Mouse (Mus musculus) limb, embryonic 11.5 days (tissue): Measurements from ENCODE around the gene Sh2d5. TPM values are rescaled to one million over a fixed set of nuclear protein-coding genes. Genes with fewer than 3 reads are reported as not detected.

ENCODE experiments used
- ATAC-seq: fragments of 200-750 bp; cut with Nextera tagmentation; 2 replicates; pipeline ENCODE4 v1.8.0; 2017; ENCODE audit warnings: low read depth; ENCODE audit not compliant: insufficient number of reproducible peaks, low FRiP score, low TSS enrichment
- DNase-seq: peaks from one replicate; pipeline ENCODE4 v3.0.0-alpha.2; 2015; ENCODE audit warnings: low spot score
- H3K27ac ChIP-seq: fragments of 300-500 bp; sonication (generic); replicated peaks from 2 replicates; pipeline ENCODE4 v1.5.1; 2014; ENCODE audit warnings: low read depth, mild to moderate bottlenecking, low read length
- H3K27me3 ChIP-seq: fragments of 300-500 bp; sonication (generic); 2 replicates; pipeline ENCODE4 v1.6.1; 2014; ENCODE audit warnings: mild to moderate bottlenecking, low read length, mixed read lengths; ENCODE audit not compliant: control insufficient read depth, insufficient read depth
- H3K36me3 ChIP-seq: fragments of 300-500 bp; sonication (generic); 2 replicates; pipeline ENCODE4 v1.6.1; 2014; ENCODE audit warnings: mild to moderate bottlenecking, low read length, moderate library complexity, mixed read lengths; ENCODE audit not compliant: control insufficient read depth, insufficient read depth
- H3K4me1 ChIP-seq: fragments of 300-500 bp; sonication (generic); 2 replicates; pipeline ENCODE4 v1.6.1; 2014; ENCODE audit warnings: low read length, mixed read lengths; ENCODE audit not compliant: control insufficient read depth, insufficient read depth
- H3K4me2 ChIP-seq: fragments of 300-500 bp; sonication (generic); 2 replicates; pipeline ENCODE4 v1.6.1; 2014; ENCODE audit warnings: low read depth, mild to moderate bottlenecking, moderate library complexity; ENCODE audit not compliant: severe bottlenecking
- H3K4me3 ChIP-seq: fragments of 300-500 bp; sonication (generic); 2 replicates; pipeline ENCODE4 v1.5.1; 2014; ENCODE audit warnings: low read depth, low read length
- H3K9ac ChIP-seq: fragments of 300-500 bp; sonication (generic); 2 replicates; pipeline ENCODE4 v1.6.1; 2014; ENCODE audit warnings: mild to moderate bottlenecking, low read length
- H3K9me3 ChIP-seq: fragments of 300-500 bp; sonication (generic); 2 replicates; pipeline ENCODE4 v1.6.1; 2016; ENCODE audit warnings: low read length; ENCODE audit not compliant: control insufficient read depth
- WGBS: fragments of 180-500 bp; shearing (Covaris S2); extraction: QIAGEN DNeasy Blood & Tissue Kit; methylation state at CpG from one replicate; pipeline ENCODE4 v1.1.7; 2014; 5-methylcytosine and 5-hydroxymethylcytosine counted together
- polyA plus RNA-seq: library from polyadenylated mRNA; unstranded; fragments of >200 nt; fragmentation: Nextera tagmentation; extraction: Ambion mirVana; gene quantifications from 2 replicates; pipeline ENCODE4 v1.2.1, GENCODE M21; 2014

Sh2d5 gene
- polyA plus RNA-seq, 1 experiment from 2014 or later: 1.3 TPM

- H3K4me1 ChIP-seq: peaks cover 10% of the 10 kb centered on the region
- H3K36me3 ChIP-seq: peaks cover 2% of the 10 kb centered on the region; the same call in 1 of the 2 replicates
- H3K4me3 ChIP-seq: no peak overlapping the region
- no peak overlapping the region for H3K9ac ChIP-seq
- H3K4me2 ChIP-seq: peak overlapping the region; percentile 77; the same call in 1 of the 2 replicates
- ATAC-seq (no peak), DNase-seq (no peak)
- H3K27me3 ChIP-seq: no peaks in the 10 kb centered on the region
- no peaks in the 10 kb centered on the region for H3K9me3 ChIP-seq
- 84% methylated on average over 3 of the region's 3 CpGs for WGBS
- no peak overlapping the region for H3K27ac ChIP-seq
Measured at GRCm38 (mm10) chr4:138303011-138303410, 52.8 kb downstream of the Sh2d5 start.

DNA sequence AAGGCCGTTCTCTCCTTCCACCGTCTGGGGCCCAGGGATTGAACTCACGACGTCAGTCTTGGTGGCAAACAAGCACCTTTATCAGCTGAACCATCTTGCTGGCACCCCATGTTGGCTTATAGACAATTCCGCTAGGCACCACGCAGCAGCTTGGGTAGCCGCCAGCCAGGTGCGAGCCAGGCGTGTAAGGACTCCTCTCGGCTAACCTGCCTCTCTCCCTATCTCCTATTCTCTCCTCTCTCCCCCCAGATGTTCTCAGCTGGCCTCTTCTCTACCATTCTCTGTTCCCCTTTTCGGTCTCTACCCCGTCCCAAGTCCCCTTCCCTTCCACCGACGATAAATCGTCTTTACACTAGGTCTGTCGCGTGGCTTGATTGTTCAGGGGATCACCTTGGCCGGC, 53.5 kb downstream of the Sh2d5 start:
- WGBS: 16% methylated on average over 18 of the region's 18 CpGs
- peaks cover 10% of the 10 kb centered on the region for H3K4me1 ChIP-seq
- peak overlapping the region; percentile 77 for H3K4me2 ChIP-seq
- H3K27ac ChIP-seq: no peak overlapping the region
- peak overlapping the region; percentile 81 for H3K9ac ChIP-seq
- peak overlapping the region; percentile 86 for H3K4me3 ChIP-seq
- H3K27me3 ChIP-seq: no peaks in the 10 kb centered on the region
- no peaks in the 10 kb centered on the region for H3K9me3 ChIP-seq
- DNase-seq: no peak
- no peak for ATAC-seq
- H3K36me3 ChIP-seq: peaks cover 2% of the 10 kb centered on the region; the same call in 1 of the 2 replicates

GRCm38 (mm10) chr4:138304340-138305104, 54.3 kb downstream of the Sh2d5 start, which contains the start of gene Ddost:
TSS of gene Ddost (plus strand) at chr4:138304730.
- H3K27me3 ChIP-seq: no peaks in the 10 kb centered on the region
- H3K27ac ChIP-seq: peak within 1 kb of the TSS; percentile 65; the same call in 1 of the 2 replicates
- ATAC-seq (peak; percentile 98), DNase-seq (peak; percentile 97)
- no peaks in the 10 kb centered on the region for H3K9me3 ChIP-seq
- peak within 1 kb of the TSS; percentile 86 for H3K9ac ChIP-seq
- peaks cover 6% of the 10 kb centered on the region for H3K36me3 ChIP-seq
- under 1% methylated on average over 64 of the region's 64 CpGs for WGBS
- H3K4me3 ChIP-seq: peak within 1 kb of the TSS; percentile 86
- peak within 1 kb of the TSS; percentile 77 for H3K4me2 ChIP-seq
- peaks cover 10% of the 10 kb centered on the region for H3K4me1 ChIP-seq

DNA sequence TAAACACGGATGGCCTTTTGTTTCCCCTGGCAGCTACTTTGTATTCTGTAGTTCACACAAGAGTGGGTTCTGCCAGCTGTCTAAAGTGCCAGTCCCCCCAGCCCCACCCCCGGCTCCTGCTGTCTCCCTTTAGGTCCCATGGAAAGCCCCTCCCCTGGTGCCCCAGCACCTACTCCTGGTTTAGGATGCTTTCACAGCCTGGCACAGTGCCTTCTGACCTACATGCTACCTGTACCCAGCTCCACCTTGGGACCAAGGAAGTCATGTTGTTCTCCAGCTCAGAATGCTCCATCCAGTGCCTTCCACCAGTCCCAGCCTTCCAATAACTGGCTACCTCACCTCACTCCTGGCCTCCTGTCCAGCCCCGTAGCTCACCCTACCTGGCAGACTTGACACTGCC, 56.8 kb downstream of the Sh2d5 start:
- Histone ChIP-seq H3K4me1 (peaks cover 10% of the 10 kb centered on the region), H3K9me3 (no peaks in the 10 kb centered on the region), H3K4me2 (no peak overlapping the region), H3K27ac (no peak overlapping the region), H3K36me3 (peaks cover 24% of the 10 kb centered on the region), H3K9ac (no peak overlapping the region), H3K4me3 (no peak overlapping the region), H3K27me3 (no peaks in the 10 kb centered on the region)
- ATAC-seq: no peak
- no peak for DNase-seq
- WGBS: 91% methylated on average over 3 of the region's 3 CpGs

GRCm38 (mm10) chr4:138307739-138308138, 57.5 kb downstream of the Sh2d5 start:
- H3K9ac ChIP-seq: no peak overlapping the region
- no peak overlapping the region for H3K27ac ChIP-seq
- 95% methylated on average over 12 of the region's 12 CpGs for WGBS
- peaks cover 25% of the 10 kb centered on the region for H3K36me3 ChIP-seq
- DNase-seq (no peak), ATAC-seq (no peak)
- peaks cover 10% of the 10 kb centered on the region for H3K4me1 ChIP-seq
- H3K27me3 ChIP-seq: no peaks in the 10 kb centered on the region
- H3K4me3 ChIP-seq: no peak overlapping the region
- H3K9me3 ChIP-seq: no peaks in the 10 kb centered on the region
- H3K4me2 ChIP-seq: no peak overlapping the region

- WGBS: 96% methylated on average over 19 of the region's 19 CpGs
- no peaks in the 10 kb centered on the region for H3K27me3 ChIP-seq
- H3K4me1 ChIP-seq: peaks cover 5% of the 10 kb centered on the region
- DNase-seq (no peak), ATAC-seq (no peak)
- H3K27ac ChIP-seq: no peak overlapping the region
- H3K36me3 ChIP-seq: peaks cover 32% of the 10 kb centered on the region
- H3K9ac ChIP-seq: no peak overlapping the region
- H3K4me3 ChIP-seq: no peak overlapping the region
- H3K9me3 ChIP-seq: no peaks in the 10 kb centered on the region
- H3K4me2 ChIP-seq: no peak overlapping the region
Measured at GRCm38 (mm10) chr4:138310311-138310910, 60.2 kb downstream of the Sh2d5 start.

Other genes with a start within 250 kb of the Sh2d5 start
- gene Hp1bp3, start 34.1 kb upstream of the Sh2d5 start, polyA plus RNA-seq: 189 TPM in 2 replicates
- 0.68 and 0.70 TPM in 2 replicates for gene Kif17, start within 50 bp of the Sh2d5 start, polyA plus RNA-seq
- 258 and 272 TPM in 2 replicates for gene Ddost, start 54.3 kb downstream of the Sh2d5 start, polyA plus RNA-seq
- 17.8 and 18.5 TPM in 2 replicates for gene Pink1, start 75.9 kb downstream of the Sh2d5 start, polyA plus RNA-seq
- gene Cda, start 117.6 kb downstream of the Sh2d5 start, polyA plus RNA-seq: 4.1 and 4.5 TPM in 2 replicates
- not detected in 2 replicates for gene Fam43b, start 146.1 kb downstream of the Sh2d5 start, polyA plus RNA-seq
- 19.6 and 21.6 TPM in 2 replicates for gene Mul1, start 184.3 kb downstream of the Sh2d5 start, polyA plus RNA-seq
- 0.99 and 1.0 TPM in 2 replicates for gene Camk2n1, start 203.9 kb downstream of the Sh2d5 start, polyA plus RNA-seq